Mouse (Mus musculus) cerebellum, adult 11 months (tissue): Measurements from ENCODE around the gene Dynll1.

Source experiments
- DNase-seq: peaks from one replicate; pipeline ENCODE4 v3.0.0; 2022

Gene Dynll1

GRCm38 (mm10) chr5:115266787-115267468, 33.9 kb downstream of the Dynll1 start:
- DNase-seq, result no peak

- no peak for DNase-seq
These were observed 34.5 kb downstream of the Dynll1 start for GRCm38 (mm10) chr5:115266340-115266739.

GRCm38 (mm10) chr5:115262502-115263291, 38.1 kb downstream of the Dynll1 start:
- DNase-seq, result no peak

- no peak for DNase-seq
These were observed 38.9 kb downstream of the Dynll1 start for GRCm38 (mm10) chr5:115261880-115262279.

GRCm38 (mm10) chr5:115261141-115261540, 39.7 kb downstream of the Dynll1 start:
- no peak for DNase-seq

GRCm38 (mm10) chr5:115260356-115260755, 40.4 kb downstream of the Dynll1 start:
- DNase-seq, result no peak

- no peak for DNase-seq
These were observed 43.8 kb downstream of the Dynll1 start for GRCm38 (mm10) chr5:115256909-115257546.

GRCm38 (mm10) chr5:115255472-115255871, 45.3 kb downstream of the Dynll1 start:
- DNase-seq, result no peak
